Mouse (Mus musculus): Measurements from ENCODE around the gene Asb1.

The Asb1 gene

DNA sequence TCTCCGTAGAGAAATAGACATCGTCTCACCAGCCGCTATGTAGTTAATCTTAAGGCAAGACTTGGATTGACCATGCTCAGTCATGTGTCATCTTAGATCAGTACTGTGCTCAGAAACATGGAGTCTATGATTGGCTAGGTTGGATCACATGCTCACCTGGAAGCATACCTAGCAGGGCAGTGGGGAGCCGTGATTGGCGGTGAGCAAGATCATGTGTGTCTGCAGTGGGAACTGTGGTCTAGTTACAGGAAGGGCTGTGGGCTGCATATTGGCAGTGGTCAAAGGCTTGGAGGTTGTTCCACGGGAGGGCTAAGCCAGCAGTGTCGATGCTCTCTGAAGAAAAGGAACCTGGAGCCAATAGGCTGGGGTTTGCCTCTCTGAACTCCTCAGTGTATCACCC, 66.4 kb downstream of the Asb1 start:
- in situ Hi-C loops (cut with MboI, MseI) = loop anchor here in 1 of 2 experiments (5.0 kb wide), 1 partner anchor 101 kb away; no protein-coding TSS in a partner anchor

DNA sequence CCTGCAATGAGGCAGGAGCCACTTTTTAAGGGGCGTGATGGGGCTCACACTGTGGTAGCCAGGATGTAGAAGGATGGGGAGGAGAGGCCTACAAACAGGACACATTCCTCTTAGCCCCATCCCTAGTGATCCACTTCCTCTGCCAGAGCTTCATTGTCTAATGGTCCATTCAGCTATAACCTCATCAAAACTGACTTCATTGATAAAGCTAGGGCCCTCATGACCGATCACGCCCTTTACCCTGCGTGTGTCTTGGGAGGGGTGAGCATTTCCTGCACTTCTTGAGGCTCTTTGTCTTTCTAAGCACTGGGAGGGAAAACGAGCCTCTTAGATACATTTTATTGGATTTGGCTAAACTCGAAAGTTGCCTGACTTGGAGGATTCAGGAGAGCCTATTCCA, 66.8 kb downstream of the Asb1 start:
- in situ Hi-C loops (cut with MboI, MseI) = loop anchor here in 1 of 2 experiments (5.0 kb wide), 1 partner anchor 100 kb away; no protein-coding TSS in a partner anchor
